Mouse (Mus musculus) heart, postnatal 25 days (tissue): ENCODE data around the gene Gys1. TPM values are rescaled to one million over a fixed set of nuclear protein-coding genes. Genes with fewer than 3 reads are reported as not detected.
A peak's percentile ranks its signal among the peaks of the same experiment; 100 is the strongest.

ENCODE experiments used
- DNase-seq: peaks from one replicate; pipeline ENCODE4 v3.0.0; 2022; ENCODE audit warnings: low spot score
- intact Hi-C: fragments of 180-260 bp; cut with DNase I; formaldehyde crosslinking; loops from one replicate; pipeline ENCODE4 v1.15.1; 2025
- total RNA-seq, 2 experiments: library from RNA; stranded (reverse); gene quantifications; 2 replicates each; pipeline ENCODE4 v1.2.3; 2021

Gys1 gene
- total RNA-seq, 2 experiments from 2014 or later = 93.1 to 98.1 TPM

GRCm38 (mm10) chr7:45413864-45414739, 20.5 kb upstream of the Gys1 start:
- intact Hi-C loops = no loop called here
- no peak for DNase-seq

- no peak for DNase-seq
- intact Hi-C loops = no loop called here
Observed at GRCm38 (mm10) chr7:45414740-45415224, 19.9 kb upstream of the Gys1 start.

GRCm38 (mm10) chr7:45415636-45416035, 19.0 kb upstream of the Gys1 start:
- intact Hi-C loops = no loop called here
- DNase-seq = no peak

- no peak for DNase-seq
- intact Hi-C loops = no loop called here
Observed at GRCm38 (mm10) chr7:45417962-45418492, 16.6 kb upstream of the Gys1 start.

GRCm38 (mm10) chr7:45419859-45420614, 14.6 kb upstream of the Gys1 start:
- DNase-seq = no peak
- intact Hi-C loops = no loop called here

- intact Hi-C loops = no loop called here
- no peak for DNase-seq
Observed at GRCm38 (mm10) chr7:45420615-45420919, 14.1 kb upstream of the Gys1 start, which contains the start of gene Lhb. Gene Lhb (plus strand): TSS chr7:45420820.

GRCm38 (mm10) chr7:45421194-45421593, 13.4 kb upstream of the Gys1 start:
- intact Hi-C loops = no loop called here
- DNase-seq = no peak

- no peak for DNase-seq
- intact Hi-C loops = no loop called here
Observed at GRCm38 (mm10) chr7:45426556-45426955, 8.1 kb upstream of the Gys1 start.

- intact Hi-C loops = loop anchor here (2.0 to 5.0 kb wide), 2 partner anchors 27 to 37 kb away; partner anchors contain the start of gene Snrnp70
Observed at GRCm38 (mm10) chr7:45433835-45434202, 825 bp upstream of the Gys1 start.

GRCm38 (mm10) chr7:45435038-45435437, 394 bp downstream of the Gys1 start:
- intact Hi-C loops = loop anchor here (2.0 kb wide), 1 partner anchor 28 kb away; no protein-coding TSS in a partner anchor
- DNase-seq = no peak

More at GRCm38 (mm10) chr7:45433835-45434202, 825 bp upstream of the Gys1 start:
- no peak for DNase-seq

GRCm38 (mm10) chr7:45436444-45436843, 1.8 kb downstream of the Gys1 start:
- no peak for DNase-seq
- intact Hi-C loops = no loop called here

- no peak for DNase-seq
- intact Hi-C loops = no loop called here
Observed at GRCm38 (mm10) chr7:45437046-45437445, 2.4 kb downstream of the Gys1 start.

- DNase-seq = no peak
- intact Hi-C loops = no loop called here
Observed at GRCm38 (mm10) chr7:45437521-45438276, 3.1 kb downstream of the Gys1 start, which contains the start of gene Ruvbl2. Gene Ruvbl2 (minus strand): TSS chr7:45438096.

- DNase-seq = no peak
- intact Hi-C loops = no loop called here
Observed at GRCm38 (mm10) chr7:45443526-45444420, 9.1 kb downstream of the Gys1 start.

- intact Hi-C loops = no loop called here
Observed at GRCm38 (mm10) chr7:45446589-45446988, 11.9 kb downstream of the Gys1 start.

GRCm38 (mm10) chr7:45447325-45447990, 12.8 kb downstream of the Gys1 start:
- intact Hi-C loops = no loop called here
- DNase-seq = no peak

More at GRCm38 (mm10) chr7:45446589-45446988, 11.9 kb downstream of the Gys1 start:
- DNase-seq = no peak

- intact Hi-C loops = loop anchor here (2.0 kb wide), 1 partner anchor 111 kb away; no protein-coding TSS in a partner anchor
- no peak for DNase-seq
Observed at GRCm38 (mm10) chr7:45449974-45450373, 15.3 kb downstream of the Gys1 start.

GRCm38 (mm10) chr7:45451344-45451982, 16.8 kb downstream of the Gys1 start:
- intact Hi-C loops = loop anchor here (2.0 kb wide), 1 partner anchor 109 kb away; no protein-coding TSS in a partner anchor
- peak; percentile 49 for DNase-seq
